Mouse (Mus musculus): ENCODE data around the gene Il1rapl2.

- TF ChIP-seq MAX (IDR thresholded peaks at IDR 0.05; ENCODE audit: low read length) (no peak), BHLHE40 (IDR thresholded peaks at IDR 0.05; ENCODE audit: low read depth, low read length) (no peak)
Observed at GRCm38 (mm10) chrX:138043113-138043512, 472.7 kb downstream of the Il1rapl2 start.

All from CH12.LX (cell line).